Mouse (Mus musculus) spleen, postnatal 0 days (tissue): ENCODE results near the gene Tmem210. TPM values are rescaled to one million over a fixed set of nuclear protein-coding genes. Genes with fewer than 3 reads are reported as not detected.

Source experiments
- polyA plus RNA-seq: library from polyadenylated mRNA; unstranded; fragments of >200 nt; fragmentation: Nextera tagmentation; extraction: Ambion mirVana; gene quantifications from 2 replicates; pipeline ENCODE4 v1.2.1, GENCODE M21; 2015

Tmem210 gene
- not detected in 2 replicates for polyA plus RNA-seq

DNA sequence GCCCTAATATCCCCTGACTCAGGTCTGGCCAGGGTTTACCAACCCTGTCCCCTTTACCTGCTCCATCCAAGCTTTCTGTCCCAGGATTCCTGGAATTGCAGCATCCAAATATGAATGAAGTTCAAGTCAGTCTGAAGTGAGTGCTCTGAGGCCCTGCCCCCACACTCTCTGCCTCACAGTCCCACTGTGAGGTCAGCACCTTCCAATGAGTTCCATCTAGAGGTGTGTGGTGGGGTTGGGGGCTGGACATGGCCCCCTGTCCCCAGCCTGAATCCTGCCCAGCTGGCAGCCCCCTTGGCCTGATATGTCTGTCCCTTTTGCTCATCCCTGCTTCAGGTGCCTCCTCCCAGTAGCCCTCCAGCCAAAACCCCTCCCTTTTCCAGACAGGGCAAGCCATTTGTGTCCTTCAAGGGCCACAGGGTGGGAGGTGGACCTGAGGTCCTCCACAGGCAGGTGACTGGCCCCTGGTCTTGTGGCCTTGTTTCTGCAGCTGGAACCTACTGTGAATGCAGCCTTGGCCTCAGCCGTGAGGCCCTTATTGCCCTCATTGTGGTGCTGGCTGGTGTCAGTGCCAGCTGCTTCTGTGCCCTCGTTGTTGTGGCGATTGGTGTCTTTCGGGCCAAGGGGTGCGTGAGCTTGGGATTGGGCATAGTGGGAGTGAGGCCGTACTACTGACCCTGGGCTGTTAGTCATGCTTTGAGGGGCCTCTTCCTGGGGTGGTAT lies at the start of gene Tmem210:
TSS of gene Tmem210 (plus strand) at position 219 of the 723 bp plus-strand sequence.

DNA sequence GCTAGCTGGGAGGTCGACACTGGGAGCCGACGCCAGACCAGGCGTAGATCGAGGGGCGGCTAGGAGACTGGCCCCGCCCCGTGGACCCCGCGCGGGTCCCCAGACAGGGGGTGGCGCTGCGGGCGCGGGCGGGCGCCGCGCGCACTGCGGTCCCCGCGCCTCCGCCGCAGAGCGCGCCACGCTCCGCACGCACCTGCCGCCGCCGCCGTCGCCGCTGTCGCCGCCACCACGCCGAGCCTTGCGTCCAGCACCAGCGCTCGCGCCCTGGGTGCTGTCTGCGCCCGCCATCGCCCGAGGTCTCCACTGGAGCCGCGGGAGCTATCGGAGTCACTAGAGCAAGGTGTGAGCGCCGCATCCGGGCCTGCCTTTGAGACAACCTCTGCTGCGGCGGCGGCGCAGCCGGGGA lies 45.8 kb upstream of the Tmem210 start, which contains the start of the genes Rnf208 and Cysrt1:
TSS of gene Rnf208 (plus strand) at position 155 of the 406 bp plus-strand sequence.
TSS of gene Cysrt1 (minus strand) at position 352 of the 406 bp plus-strand sequence.

DNA sequence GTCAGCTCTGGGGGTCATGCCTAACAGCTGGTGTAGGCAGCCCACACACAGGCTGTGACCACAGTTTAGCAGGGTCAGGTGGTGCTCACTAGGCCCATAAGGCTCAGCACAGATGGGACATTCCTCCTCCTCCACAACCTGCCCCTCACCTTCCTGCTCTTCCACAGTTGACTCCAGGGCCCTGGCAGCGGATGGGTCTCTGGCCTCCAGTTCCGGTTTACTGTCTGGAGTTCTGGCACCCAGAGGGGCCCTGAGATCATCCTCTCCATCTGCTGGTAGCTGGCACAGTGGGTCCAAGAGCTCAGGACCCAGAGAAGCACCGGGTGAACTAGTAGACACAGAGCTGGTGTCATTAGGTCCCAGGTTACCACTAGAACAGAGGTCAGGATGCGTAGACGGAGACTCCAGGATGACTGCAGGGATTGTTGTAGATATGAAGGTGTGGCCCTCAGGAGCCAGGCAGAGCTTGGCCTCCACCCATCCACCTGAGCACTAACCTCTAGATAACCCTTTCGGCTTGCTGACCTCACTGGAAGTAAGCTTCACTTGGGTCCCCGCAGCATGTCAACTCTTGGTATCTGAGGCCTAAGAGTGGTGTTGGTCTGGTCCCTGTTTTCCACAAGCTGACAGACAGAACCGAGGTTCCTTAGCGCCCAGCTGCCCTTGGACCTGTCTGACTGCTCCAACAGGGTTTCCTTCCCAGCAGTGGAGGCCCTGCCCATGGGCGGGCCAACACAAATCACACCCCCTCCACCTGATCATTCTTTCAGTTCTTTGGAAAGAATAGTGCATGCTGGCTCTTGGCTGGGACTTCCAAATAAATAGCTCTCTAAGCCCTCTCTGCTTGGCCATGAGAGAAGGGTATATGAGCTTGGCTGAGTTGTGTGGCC lies 41.5 kb upstream of the Tmem210 start, which contains the start of gene AL732309.1:
TSS of gene AL732309.1 (minus strand) at position 681 of the 890 bp plus-strand sequence.

DNA sequence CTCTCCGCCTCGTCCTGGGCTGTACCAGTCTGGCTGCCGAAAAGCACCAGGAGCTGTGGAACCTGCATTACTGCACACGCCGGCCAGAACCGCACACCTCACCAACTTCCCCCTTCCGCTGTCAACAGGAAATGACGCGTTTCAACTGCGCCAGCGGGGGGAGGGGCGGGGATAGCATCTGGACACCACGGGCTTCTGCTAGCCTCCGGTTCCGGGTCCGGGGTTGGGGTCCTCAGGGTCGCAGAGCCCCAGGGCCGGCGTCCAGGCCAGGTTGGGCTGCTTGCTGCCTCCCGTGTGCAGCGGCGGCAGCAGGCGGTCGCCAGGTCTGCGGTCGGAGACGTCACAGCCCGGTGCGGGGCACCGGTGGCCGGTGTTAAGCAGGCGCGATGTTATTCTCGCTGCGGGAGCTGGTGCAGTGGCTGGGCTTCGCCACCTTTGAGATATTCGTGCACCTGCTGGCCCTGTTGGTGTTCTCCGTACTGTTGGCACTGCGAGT lies 32.6 kb upstream of the Tmem210 start, which contains the start of gene Tmem203:
TSS of gene Tmem203 (plus strand) at position 156 of the 496 bp plus-strand sequence.

DNA sequence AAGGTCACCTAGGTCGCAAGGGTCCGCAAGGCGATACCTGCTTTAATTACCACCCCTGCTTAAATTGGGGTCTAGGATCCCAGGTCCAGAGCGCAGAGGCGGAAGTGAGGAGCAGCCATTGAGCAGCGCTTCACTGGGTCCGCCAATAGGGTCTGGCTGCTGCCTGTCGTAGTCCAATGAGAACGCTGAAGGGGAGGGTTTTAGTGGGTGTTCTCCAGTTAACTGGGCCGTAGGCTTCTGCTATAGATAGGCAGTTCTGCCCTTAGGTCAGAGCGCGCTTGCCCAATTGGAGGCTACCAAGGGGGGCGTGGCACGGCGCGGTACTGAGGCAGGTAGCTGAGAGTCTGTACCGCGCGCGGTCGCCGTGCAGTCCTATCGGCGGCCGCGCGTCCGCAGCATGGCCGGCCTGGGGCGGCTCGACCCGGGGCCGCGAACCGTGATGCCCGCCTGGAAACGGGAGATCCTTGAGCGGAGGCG lies 25.6 kb upstream of the Tmem210 start, which contains the start of gene Tprn:
TSS of gene Tprn (plus strand) at position 328 of the 477 bp plus-strand sequence.

DNA sequence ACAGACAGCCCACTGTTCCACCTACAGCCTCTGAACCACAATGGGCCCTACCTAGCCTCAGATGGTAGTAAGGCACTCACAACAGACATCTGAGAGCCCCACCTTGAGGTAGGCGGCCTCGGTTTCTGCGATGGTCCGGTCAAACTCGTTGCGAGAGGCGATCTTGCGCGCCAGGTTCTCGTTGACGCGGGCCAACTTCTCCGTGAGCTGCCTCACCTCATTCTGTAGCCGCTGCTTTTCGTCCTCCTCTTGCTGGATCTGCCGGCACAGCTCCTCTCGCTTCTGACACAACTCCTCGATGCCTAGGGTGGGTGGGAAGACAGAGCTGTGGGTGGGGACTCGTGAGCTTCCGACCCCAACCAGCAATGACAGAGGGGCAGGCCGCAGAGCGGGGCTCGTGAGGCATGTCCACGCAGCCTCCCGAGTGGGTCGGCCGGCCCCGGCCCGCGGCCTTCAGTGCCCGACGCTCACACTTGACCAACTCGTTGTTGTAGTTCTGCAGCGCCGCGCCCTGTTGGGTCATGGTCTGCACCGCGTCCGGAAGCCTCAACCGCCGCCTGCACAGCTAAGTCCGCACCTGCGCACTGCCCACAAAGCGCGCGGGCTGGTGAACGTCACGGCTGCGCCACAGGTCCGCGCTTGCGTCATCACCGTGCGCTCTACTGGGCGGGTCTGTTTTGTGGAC lies 16.0 kb upstream of the Tmem210 start, which contains the start of the genes Ssna1 and Anapc2:
TSS of gene Ssna1 (minus strand) at position 612 of the 685 bp plus-strand sequence.
TSS of gene Anapc2 (plus strand) at position 652 of the 685 bp plus-strand sequence.

DNA sequence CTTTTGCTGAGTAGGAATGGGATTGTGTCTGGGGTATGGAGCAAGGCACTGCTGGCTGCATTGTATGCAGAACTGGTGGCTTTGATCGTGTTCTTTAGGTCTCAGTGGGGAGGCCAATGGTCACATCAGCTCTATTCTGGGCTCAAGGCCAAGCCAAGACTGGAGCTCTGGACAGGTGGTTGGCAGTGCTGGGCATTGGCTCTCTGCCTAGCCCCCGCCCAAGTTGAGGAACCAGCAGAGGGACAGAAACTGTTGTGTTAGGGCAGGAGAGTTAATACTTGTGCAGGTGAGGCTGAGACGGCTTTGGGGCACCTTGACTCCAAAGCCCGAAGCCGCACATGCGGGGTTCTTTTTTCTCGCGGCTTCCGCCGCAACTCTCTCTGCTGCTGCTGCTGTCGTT lies 1.7 kb downstream of the Tmem210 start, which contains the start of gene Lrrc26:
TSS of gene Lrrc26 (plus strand) at position 265 of the 400 bp plus-strand sequence.

DNA sequence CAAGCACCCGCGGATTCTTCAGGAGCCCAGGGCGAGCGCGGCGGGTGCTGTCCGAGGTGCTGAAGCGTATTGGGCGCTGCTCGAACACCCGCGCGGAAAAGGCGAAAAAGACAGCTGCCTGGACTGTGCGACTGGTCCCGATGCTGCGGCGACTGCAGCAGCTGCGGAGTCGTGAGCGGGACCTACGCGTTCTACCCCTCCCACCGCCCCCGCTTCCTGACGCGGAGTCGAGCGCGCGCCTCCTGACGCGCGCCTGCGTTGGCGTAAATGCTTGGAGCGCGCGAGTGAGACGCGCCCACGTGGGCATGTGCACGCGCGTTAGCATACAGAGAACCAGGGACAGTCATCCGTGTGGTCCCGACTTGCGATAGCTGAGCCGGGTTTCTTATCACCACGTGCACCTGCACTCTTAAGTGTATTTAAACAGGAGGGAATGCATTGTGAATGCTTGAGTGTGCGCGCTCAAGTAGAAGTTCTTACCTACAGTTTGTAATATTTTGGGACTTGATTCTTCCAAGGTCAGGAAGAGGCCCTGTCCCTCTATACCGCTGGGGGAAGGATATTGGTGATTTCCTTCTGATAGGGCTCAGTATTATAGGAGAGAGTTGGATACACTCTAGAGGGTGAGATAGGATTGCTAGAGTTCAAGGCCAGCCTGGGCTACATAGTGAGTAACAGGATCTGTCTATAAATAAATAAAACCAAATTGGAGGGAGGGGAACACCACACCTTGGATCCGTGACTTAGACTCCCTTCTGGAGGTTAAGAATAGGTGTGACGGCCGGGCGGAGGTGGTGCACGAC lies 31.2 kb downstream of the Tmem210 start, which contains the start of gene Grin1:
TSS of gene Grin1 (minus strand) at position 217 of the 803 bp plus-strand sequence.

DNA sequence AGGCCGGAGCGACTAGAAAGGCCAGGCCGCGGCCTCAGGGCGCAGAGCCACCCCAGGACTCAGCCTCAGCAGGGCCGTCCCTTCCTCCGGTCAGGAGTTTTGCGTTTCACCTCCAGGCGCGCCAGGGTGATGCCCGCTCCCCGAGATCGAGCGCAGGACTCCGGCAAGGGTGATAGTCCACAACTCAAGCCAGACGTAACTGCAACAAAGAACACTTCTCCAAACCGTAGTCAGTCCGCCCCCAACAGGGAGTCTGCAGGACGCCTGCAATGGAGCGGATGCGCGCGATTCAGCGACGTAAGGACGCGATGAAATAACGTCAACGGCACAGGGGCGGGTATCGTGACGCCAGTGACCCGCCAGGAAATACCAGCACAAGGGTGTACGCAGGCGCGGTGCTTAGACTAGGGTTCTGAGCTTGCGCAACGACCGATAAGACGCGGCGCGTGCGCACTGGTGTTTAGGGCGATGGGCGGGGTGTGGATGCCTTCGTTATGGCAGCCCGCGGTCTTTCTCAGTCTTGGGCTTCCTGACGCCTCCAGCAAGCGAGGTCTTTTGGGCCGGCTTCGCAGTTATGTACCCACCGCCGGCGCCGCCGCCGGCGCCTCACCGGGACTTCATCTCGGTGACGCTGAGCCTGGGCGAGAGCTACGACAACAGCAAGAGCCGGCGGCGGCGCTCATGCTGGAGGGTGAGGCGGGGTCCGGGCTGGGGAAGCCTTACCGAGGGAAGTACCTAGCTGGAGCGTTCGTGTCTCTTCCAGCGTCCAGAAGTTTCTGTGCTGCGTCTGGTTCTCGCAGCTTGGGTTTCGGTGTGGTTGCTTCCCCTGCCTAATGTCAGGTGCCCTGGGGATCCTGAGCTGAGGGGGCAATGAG lies 44.6 kb downstream of the Tmem210 start, which contains the start of gene Man1b1:
TSS of gene Man1b1 (plus strand) at position 53 of the 875 bp plus-strand sequence.

Other genes starting within 250 kb of the Tmem210 start
- 16.5 and 22.2 TPM in 2 replicates for gene Nsmf, start 233.8 kb upstream of the Tmem210 start, polyA plus RNA-seq
- not detected in 2 replicates for gene Entpd8, start 207.8 kb upstream of the Tmem210 start, polyA plus RNA-seq
- 0.07 and 0.21 TPM in 2 replicates for gene Noxa1, start 193.0 kb upstream of the Tmem210 start, polyA plus RNA-seq
- 5.3 and 5.6 TPM in 2 replicates for gene Nrarp, start 107.4 kb upstream of the Tmem210 start, polyA plus RNA-seq
- gene Tor4a, start 91.3 kb upstream of the Tmem210 start, polyA plus RNA-seq: 9.0 and 12.1 TPM in 2 replicates
- 46.6 and 50.8 TPM in 2 replicates for gene Nelfb, start 76.7 kb upstream of the Tmem210 start, polyA plus RNA-seq
- gene Stpg3, start 73.5 kb upstream of the Tmem210 start, polyA plus RNA-seq: not detected in 2 replicates
- 0.82 and 1.2 TPM in 2 replicates for gene Fam166a, start 69.4 kb upstream of the Tmem210 start, polyA plus RNA-seq
- 605 and 682 TPM in 2 replicates for gene Tubb4b, start 63.4 kb upstream of the Tmem210 start, polyA plus RNA-seq
- gene Slc34a3, start 53.8 kb upstream of the Tmem210 start, polyA plus RNA-seq: 0.07 TPM in 1 of 2 replicates, not detected in the other
- 0.10 TPM in 1 of 2 replicates, not detected in the other for gene Rnf224, start 51.4 kb upstream of the Tmem210 start, polyA plus RNA-seq
- gene Rnf208, start 45.9 kb upstream of the Tmem210 start, polyA plus RNA-seq: 0.69 and 0.85 TPM in 2 replicates
- gene Cysrt1, start 45.7 kb upstream of the Tmem210 start, polyA plus RNA-seq: not detected in 2 replicates
- 2.9 and 3.5 TPM in 2 replicates for gene AL732309.1, start 41.3 kb upstream of the Tmem210 start, polyA plus RNA-seq
- 31.2 and 35.2 TPM in 2 replicates for gene Tmem203, start 32.7 kb upstream of the Tmem210 start, polyA plus RNA-seq
- 7.7 and 9.0 TPM in 2 replicates for gene Tprn, start 25.5 kb upstream of the Tmem210 start, polyA plus RNA-seq
- 176 and 182 TPM in 2 replicates for gene Ssna1, start 15.7 kb upstream of the Tmem210 start, polyA plus RNA-seq
- 45.1 and 48.8 TPM in 2 replicates for gene Anapc2, start 15.7 kb upstream of the Tmem210 start, polyA plus RNA-seq
- gene Lrrc26, start 1.8 kb downstream of the Tmem210 start, polyA plus RNA-seq: not detected in 2 replicates
- gene Grin1, start 31.0 kb downstream of the Tmem210 start, polyA plus RNA-seq: 0.06 TPM in 1 of 2 replicates, not detected in the other
- 30.8 and 37.7 TPM in 2 replicates for gene Man1b1, start 44.2 kb downstream of the Tmem210 start, polyA plus RNA-seq
- 8.5 and 10.1 TPM in 2 replicates for gene Dpp7, start 68.2 kb downstream of the Tmem210 start, polyA plus RNA-seq
- 20.1 and 27.6 TPM in 2 replicates for gene Uap1l1, start 77.5 kb downstream of the Tmem210 start, polyA plus RNA-seq
- 28.3 and 28.4 TPM in 2 replicates for gene Sapcd2, start 84.2 kb downstream of the Tmem210 start, polyA plus RNA-seq
- 1.3 and 2.0 TPM in 2 replicates for gene Entpd2, start 107.7 kb downstream of the Tmem210 start, polyA plus RNA-seq
- gene Npdc1, start 111.2 kb downstream of the Tmem210 start, polyA plus RNA-seq: 11.4 and 14.1 TPM in 2 replicates
- 1.7 and 2.6 TPM in 2 replicates for gene Fut7, start 135.1 kb downstream of the Tmem210 start, polyA plus RNA-seq
- gene Abca2, start 140.6 kb downstream of the Tmem210 start, polyA plus RNA-seq: 1.5 and 1.6 TPM in 2 replicates
- 4.8 and 4.9 TPM in 2 replicates for gene Clic3, start 168.7 kb downstream of the Tmem210 start, polyA plus RNA-seq
- 22.5 and 28.9 TPM in 2 replicates for gene Paxx, start 172.9 kb downstream of the Tmem210 start, polyA plus RNA-seq
- gene Ptgds, start 181.9 kb downstream of the Tmem210 start, polyA plus RNA-seq: 1.7 and 2.4 TPM in 2 replicates
- not detected in 2 replicates for gene Lcn12, start 205.8 kb downstream of the Tmem210 start, polyA plus RNA-seq
- 30.8 and 34.7 TPM in 2 replicates for gene Fbxw5, start 212.6 kb downstream of the Tmem210 start, polyA plus RNA-seq
- gene C8g, start 213.6 kb downstream of the Tmem210 start, polyA plus RNA-seq: 2.9 and 3.8 TPM in 2 replicates